Mouse (Mus musculus): ENCODE results near the gene Smim6.

GRCm38 (mm10) chr11:115878071-115878470, 33.7 kb upstream of the Smim6 start:
- TF ChIP-seq POLR2A (IDR thresholded peaks at IDR 0.05; ENCODE audit: low read depth, low read length) = no peak
- TF ChIP-seq CTCF (IDR thresholded peaks at IDR 0.05; ENCODE audit: borderline replicate concordance, insufficient read depth, low read length) = no peak

All from embryonic fibroblast, embryonic 13.5 days (primary cell).